Mouse (Mus musculus) spleen, postnatal 14 days (tissue): ENCODE results near the gene Chdh.

Experiments used
- DNase-seq, 2 experiments: peaks; one replicate each; pipeline ENCODE4 v3.0.0; 2021 to 2022; ENCODE audit warnings: low spot score in 2 of 2

Gene Chdh

DNA sequence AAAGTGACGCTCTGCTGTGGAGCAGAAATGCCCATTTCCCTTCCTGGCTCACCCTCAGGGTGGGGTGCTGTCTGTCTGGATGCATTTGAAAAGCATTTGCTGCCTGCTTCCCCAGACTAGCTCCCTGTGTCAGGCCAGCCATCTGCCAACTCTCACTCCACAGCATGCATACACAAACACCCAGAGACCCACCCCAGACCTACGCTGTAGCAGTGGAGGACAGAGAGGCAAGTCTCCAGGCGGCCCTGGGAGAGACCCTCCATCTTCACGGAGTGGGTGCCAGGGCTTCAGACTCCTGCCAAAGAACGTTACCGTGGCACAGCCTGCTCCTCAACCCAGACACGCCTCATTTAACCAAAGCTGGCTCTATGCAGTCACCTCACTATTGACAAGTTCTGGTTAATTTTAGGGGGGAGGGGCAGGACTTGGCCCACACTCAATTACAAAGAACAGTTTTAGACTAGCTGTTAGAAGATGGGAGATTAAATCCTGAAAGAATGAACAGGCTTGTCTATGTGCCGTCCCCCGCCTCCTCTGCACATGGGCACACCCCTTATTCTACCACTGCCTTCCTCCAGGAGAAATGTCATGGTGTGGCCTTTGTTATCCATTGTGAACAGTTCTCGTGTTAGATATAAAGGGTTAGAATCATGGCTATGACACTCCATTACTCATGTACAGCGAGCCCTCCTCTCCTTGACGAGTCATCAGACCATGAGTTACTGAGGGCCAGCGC lies 47.4 kb downstream of the Chdh start:
- DNase-seq: no peak

DNA sequence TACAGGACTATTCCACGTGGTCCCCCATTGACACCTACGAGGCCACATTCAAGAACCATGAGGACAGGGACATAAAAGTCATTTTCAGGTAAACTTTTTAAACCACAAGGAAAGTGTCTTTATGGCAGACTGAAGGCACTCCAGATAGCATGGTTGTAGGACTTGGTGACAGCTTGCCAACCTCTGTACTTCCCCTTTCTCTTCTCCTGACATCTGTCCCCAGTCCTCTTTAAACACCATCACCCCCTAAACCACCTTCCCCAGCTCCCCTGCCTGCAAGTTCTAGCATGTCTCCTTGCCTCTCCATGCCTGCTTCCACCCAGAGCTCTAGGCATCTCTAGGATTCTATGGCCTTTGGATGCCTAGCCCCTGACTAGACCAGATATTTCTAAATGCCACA lies 56.0 kb downstream of the Chdh start:
- DNase-seq: no peak

DNA sequence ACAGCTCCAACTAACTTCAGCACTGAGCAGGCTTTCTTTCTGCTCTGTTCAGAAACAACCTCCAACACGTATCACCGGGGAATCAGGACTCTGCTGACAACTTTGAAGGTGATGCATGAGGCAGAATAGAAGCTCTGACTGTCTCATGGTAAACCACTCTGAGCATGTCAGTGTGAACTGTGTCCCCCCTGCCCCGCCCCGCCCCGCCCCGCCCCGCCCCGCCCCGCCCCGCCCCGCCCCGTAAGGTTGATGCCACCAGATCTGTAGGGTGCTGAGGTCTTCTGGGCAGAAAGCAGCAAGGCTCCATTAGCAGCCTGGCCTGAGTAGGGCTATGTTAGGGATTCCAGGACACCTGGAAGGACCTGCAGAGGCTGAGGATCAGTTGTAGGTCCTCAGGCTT lies 57.9 kb downstream of the Chdh start:
- DNase-seq: no peak

DNA sequence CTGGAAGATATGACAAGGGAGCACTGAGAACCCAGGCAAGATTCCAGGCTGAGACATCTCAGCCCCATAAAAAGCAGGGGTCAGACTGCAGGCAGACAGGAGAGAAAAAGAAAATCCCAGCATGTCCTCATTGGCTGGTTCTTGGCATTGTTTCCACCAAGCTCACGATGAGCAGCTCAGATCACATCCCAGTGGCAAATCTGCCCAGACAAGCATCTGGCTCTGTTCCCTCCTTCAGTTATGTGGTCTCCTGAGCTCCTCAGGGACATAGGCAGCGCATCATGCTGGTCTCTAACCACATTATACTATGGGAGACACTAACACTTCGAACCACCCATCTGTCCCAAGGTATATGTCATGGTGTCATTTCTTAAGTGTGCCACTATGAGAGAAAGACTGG lies 59.7 kb downstream of the Chdh start:
- DNase-seq: no peak

DNA sequence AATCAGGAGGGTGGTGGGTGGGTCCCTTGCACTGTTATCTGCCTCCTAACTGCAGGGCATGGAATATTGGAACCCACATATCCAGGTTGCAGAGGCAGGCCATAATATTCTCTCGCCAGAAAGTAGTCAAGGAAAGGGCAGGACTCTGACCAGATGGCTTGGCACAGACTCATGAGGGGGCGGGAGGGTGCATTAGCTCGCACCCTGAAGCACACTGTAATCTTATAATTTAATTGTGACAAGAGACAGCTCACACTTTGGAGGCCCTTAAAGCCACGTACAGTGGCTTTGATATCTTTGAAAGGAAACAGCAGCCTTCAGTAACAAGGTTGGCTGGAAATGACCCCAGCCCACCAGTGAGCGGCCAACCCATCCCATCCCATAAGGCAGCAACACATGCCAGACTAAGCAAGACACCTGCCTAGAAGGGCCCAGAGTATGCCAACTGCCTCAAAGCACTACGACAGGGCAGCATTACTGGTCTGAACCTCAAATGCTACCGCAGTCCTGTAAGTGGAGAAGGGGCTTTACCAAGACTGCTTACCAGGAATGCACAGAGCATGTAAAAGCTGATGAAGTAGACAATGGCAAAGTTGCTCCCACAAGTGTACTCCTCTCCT lies 66.6 kb downstream of the Chdh start:
- no peak for DNase-seq

DNA sequence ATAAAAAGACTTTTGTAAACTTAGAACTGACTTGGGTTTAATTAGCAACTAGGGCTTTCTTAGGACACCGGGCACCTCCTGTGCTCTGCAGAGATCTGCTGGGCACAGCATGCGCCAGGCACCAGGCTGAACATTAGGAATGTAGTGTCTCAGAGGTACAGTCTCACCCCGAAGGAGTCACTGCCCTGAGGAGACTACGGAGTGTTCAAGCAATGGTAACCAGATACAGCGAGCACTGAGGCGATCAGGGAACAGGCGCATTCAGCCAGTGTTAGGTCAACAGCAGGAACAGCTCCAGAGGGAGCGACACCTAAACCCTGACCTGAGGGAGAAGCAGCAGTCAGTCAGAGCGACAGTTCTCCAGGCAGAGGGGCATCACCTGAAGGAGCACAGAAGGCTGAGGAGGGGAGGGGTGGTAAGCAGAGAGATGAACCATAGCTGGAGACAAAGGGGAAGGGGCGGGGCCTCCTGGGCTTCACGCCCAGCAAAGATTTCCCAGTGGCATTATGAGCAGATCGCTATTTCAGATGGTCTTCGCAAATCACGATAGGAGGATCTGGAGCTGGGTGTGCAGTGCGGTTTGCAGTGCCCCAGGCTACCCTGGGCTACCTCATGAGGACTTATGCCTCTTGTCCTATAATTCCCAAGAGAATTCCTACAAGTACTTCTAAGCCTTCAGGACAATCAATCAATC lies 69.4 kb downstream of the Chdh start:
- DNase-seq: no peak

DNA sequence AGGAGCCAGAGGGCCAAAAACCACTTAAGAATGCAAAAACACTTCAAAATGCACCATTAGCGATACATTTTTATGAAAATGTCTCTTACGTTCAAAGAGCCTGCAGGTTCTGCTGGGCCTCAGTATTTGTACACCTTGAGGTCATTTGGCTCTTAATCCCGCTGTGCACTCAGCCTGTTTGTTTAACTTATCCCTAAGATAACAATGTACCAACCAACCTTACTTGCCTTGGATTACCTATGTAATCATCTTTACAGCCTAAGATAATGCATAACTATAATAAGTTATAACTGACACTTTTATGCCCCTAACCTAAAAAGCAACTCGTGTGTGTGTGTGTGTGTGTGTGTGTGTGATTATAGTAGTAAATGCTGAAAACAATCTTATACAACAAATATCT lies 70.9 kb downstream of the Chdh start:
- no peak for DNase-seq
